Mouse (Mus musculus): ENCODE measurements around the gene Skiv2l.
"Not testable (repeated sequence)": the region's sequence is repeated elsewhere in the genome, so short reads cannot be mapped to it uniquely, and the experiment has no call there.

The Skiv2l gene

GRCm38 (mm10) chr17:34811275-34811674, 38.7 kb downstream of the Skiv2l start:
- no peak for DNase-seq (ENCODE audit: low spot score)

GRCm38 (mm10) chr17:34810811-34811210, 39.2 kb downstream of the Skiv2l start:
- DNase-seq (ENCODE audit: low spot score): not testable (repeated sequence)

GRCm38 (mm10) chr17:34810411-34810810, 39.6 kb downstream of the Skiv2l start:
- not testable (repeated sequence) for DNase-seq (ENCODE audit: low spot score)

GRCm38 (mm10) chr17:34808599-34809205, 41.3 kb downstream of the Skiv2l start:
- no peak for DNase-seq (ENCODE audit: low spot score)

GRCm38 (mm10) chr17:34807176-34807575, 42.8 kb downstream of the Skiv2l start:
- DNase-seq (ENCODE audit: low spot score): no peak

- DNase-seq (ENCODE audit: low spot score): no peak
Measured at GRCm38 (mm10) chr17:34804871-34805562, 45.0 kb downstream of the Skiv2l start.

GRCm38 (mm10) chr17:34804301-34804700, 45.7 kb downstream of the Skiv2l start, which contains the start of gene Cyp21a1:
Gene Cyp21a1 (minus strand): TSS chr17:34804561.
- DNase-seq (ENCODE audit: low spot score): not testable (repeated sequence)

GRCm38 (mm10) chr17:34803367-34803766, 46.6 kb downstream of the Skiv2l start:
- not testable (repeated sequence) for DNase-seq (ENCODE audit: low spot score)

- not testable (repeated sequence) for DNase-seq (ENCODE audit: low spot score)
Measured at GRCm38 (mm10) chr17:34802756-34803155, 47.3 kb downstream of the Skiv2l start.

GRCm38 (mm10) chr17:34800781-34801305, 49.2 kb downstream of the Skiv2l start:
- DNase-seq (ENCODE audit: low spot score): not testable (repeated sequence)

GRCm38 (mm10) chr17:34799531-34799925, 50.5 kb downstream of the Skiv2l start:
- no peak for DNase-seq (ENCODE audit: low spot score)

- no peak for DNase-seq (ENCODE audit: low spot score)
Measured at GRCm38 (mm10) chr17:34798866-34799530, 51.0 kb downstream of the Skiv2l start.

- DNase-seq (ENCODE audit: low spot score): not testable (repeated sequence)
Measured at GRCm38 (mm10) chr17:34798071-34798470, 51.9 kb downstream of the Skiv2l start.

- DNase-seq (ENCODE audit: low spot score): not testable (repeated sequence)
Measured at GRCm38 (mm10) chr17:34797211-34797995, 52.6 kb downstream of the Skiv2l start.

- DNase-seq (ENCODE audit: low spot score): no peak
Measured at GRCm38 (mm10) chr17:34796311-34797140, 53.5 kb downstream of the Skiv2l start.

GRCm38 (mm10) chr17:34795633-34796032, 54.4 kb downstream of the Skiv2l start:
- peak; percentile 52 for DNase-seq (ENCODE audit: low spot score)

- no peak for DNase-seq (ENCODE audit: low spot score)
Measured at GRCm38 (mm10) chr17:34795016-34795415, 55.0 kb downstream of the Skiv2l start.

Measured in urinary bladder, postnatal 25 days (tissue).